Mouse (Mus musculus) spleen, postnatal 36 days (tissue): ENCODE results near the gene Lancl3.
A peak's percentile ranks its signal among the peaks of the same experiment; 100 is the strongest.
"Not testable (repeated sequence)": the region's sequence is repeated elsewhere in the genome, so short reads cannot be mapped to it uniquely, and the experiment has no call there.

Experiments
- DNase-seq, 2 experiments: peaks; one replicate each; pipeline ENCODE4 v3.0.0; 2022; ENCODE audit warnings: low spot score in 2 of 2, mixed read lengths in 1 of 2

Lancl3 gene

GRCm38 (mm10) chrX:9259267-9259666, 59.6 kb downstream of the Lancl3 start:
- no peak for DNase-seq

- no peak for DNase-seq
These were observed 71.4 kb downstream of the Lancl3 start for GRCm38 (mm10) chrX:9271112-9271511.

GRCm38 (mm10) chrX:9271947-9272459, 72.3 kb downstream of the Lancl3 start:
- no peak for DNase-seq

- peak; percentile 60 to 63 for DNase-seq
These were observed 73.0 kb downstream of the Lancl3 start, which contains the start of gene Xk for GRCm38 (mm10) chrX:9272460-9273361. Xk (plus strand) TSS chrX:9272756.

- DNase-seq: no peak
These were observed 73.8 kb downstream of the Lancl3 start for GRCm38 (mm10) chrX:9273377-9274002.

GRCm38 (mm10) chrX:9274321-9274720, 74.6 kb downstream of the Lancl3 start:
- DNase-seq: peak in 1 of 2 experiments; percentile 3

GRCm38 (mm10) chrX:9283464-9283863, 83.8 kb downstream of the Lancl3 start, which contains the start of gene H2al1m:
H2al1m (plus strand) TSS chrX:9283764.
- DNase-seq: not testable (repeated sequence)

GRCm38 (mm10) chrX:9293140-9293829, 93.6 kb downstream of the Lancl3 start:
- not testable (repeated sequence) for DNase-seq

GRCm38 (mm10) chrX:9298413-9298864, 98.7 kb downstream of the Lancl3 start:
- peak; percentile 13 to 45 for DNase-seq

- DNase-seq: no peak
These were observed 103.1 kb downstream of the Lancl3 start for GRCm38 (mm10) chrX:9302791-9303190.

GRCm38 (mm10) chrX:9303455-9303854, 103.8 kb downstream of the Lancl3 start:
- DNase-seq: peak in 1 of 2 experiments; percentile 1

- not testable (repeated sequence) for DNase-seq
These were observed 116.8 kb downstream of the Lancl3 start for GRCm38 (mm10) chrX:9316457-9316856.
